Mouse (Mus musculus): ENCODE measurements around the gene Gm27029.
A peak's percentile ranks its signal among the peaks of the same experiment; 100 is the strongest.

Gm27029 gene

GRCm38 (mm10) chr11:101418991-101419390 lies 5.6 kb downstream of the Gm27029 start:
- no peak for DNase-seq

- peak; percentile 89 to 91 for DNase-seq
Observed at GRCm38 (mm10) chr11:101417101-101417855, 7.3 kb downstream of the Gm27029 start, which contains the start of gene Aarsd1. Aarsd1 (minus strand) TSS chr11:101417615.

GRCm38 (mm10) chr11:101416433-101417100 lies 8.0 kb downstream of the Gm27029 start:
- DNase-seq = no peak

GRCm38 (mm10) chr11:101415306-101415705 lies 9.3 kb downstream of the Gm27029 start:
- no peak for DNase-seq

- DNase-seq = peak; percentile 89 to 90
Observed at GRCm38 (mm10) chr11:101395110-101395509, 29.5 kb downstream of the Gm27029 start.

GRCm38 (mm10) chr11:101381817-101382216 lies 42.8 kb downstream of the Gm27029 start:
- no peak for DNase-seq

- peak; percentile 38 to 81 for DNase-seq
Observed at GRCm38 (mm10) chr11:101378926-101379325, 45.7 kb downstream of the Gm27029 start.

- peak in 1 of 2 experiments; percentile 65 for DNase-seq
Observed at GRCm38 (mm10) chr11:101378196-101378595, 46.4 kb downstream of the Gm27029 start.

- no peak for DNase-seq
Observed at GRCm38 (mm10) chr11:101374421-101374938, 50.1 kb downstream of the Gm27029 start.

- peak in 1 of 2 experiments; percentile 19 for DNase-seq
Observed at GRCm38 (mm10) chr11:101370141-101370540, 54.5 kb downstream of the Gm27029 start.

- DNase-seq = peak; percentile 75 to 91
Observed at GRCm38 (mm10) chr11:101367326-101367935, 57.2 kb downstream of the Gm27029 start, which contains the start of gene G6pc. G6pc (plus strand) TSS chr11:101367561.

GRCm38 (mm10) chr11:101364531-101364931 lies 60.1 kb downstream of the Gm27029 start:
- DNase-seq = peak; percentile 55 to 78

- peak in 1 of 2 experiments; percentile 72 for DNase-seq
Observed at GRCm38 (mm10) chr11:101360651-101361113, 63.9 kb downstream of the Gm27029 start.

- DNase-seq = peak in 1 of 2 experiments; percentile 27
Observed at GRCm38 (mm10) chr11:101359776-101360175, 64.8 kb downstream of the Gm27029 start.

- DNase-seq = peak in 1 of 2 experiments; percentile 32
Observed at GRCm38 (mm10) chr11:101357505-101358182, 67.0 kb downstream of the Gm27029 start.

All from kidney, postnatal 25 days (tissue).